Mouse (Mus musculus): ENCODE data around the gene Thoc3. TPM values are rescaled to one million over a fixed set of nuclear protein-coding genes. Genes with fewer than 3 reads are reported as not detected.

Thoc3 gene
- polyA plus RNA-seq, 1 experiment: 21.0 TPM

GRCm38 (mm10) chr13:54475702-54476101 lies 7.1 kb upstream of the Thoc3 start:
- DNase-seq (ENCODE audit: low read depth in 1 of 2, low spot score in 2 of 2): peak; percentile 53 to 59
- H3K4me3 ChIP-seq (ENCODE audit: extremely low read depth, insufficient read depth, insufficient read length): no peak overlapping the region
- no peak overlapping the region for H3K27ac ChIP-seq (ENCODE audit: insufficient read depth, low read length)
- no peaks in the 10 kb centered on the region; the same call in 1 of the 2 replicates for H3K4me1 ChIP-seq (ENCODE audit: control insufficient read depth, insufficient read depth, insufficient read length)
- 16% methylated on average over 5 of the region's 5 CpGs for WGBS
- no peak for TF ChIP-seq POLR2A (IDR thresholded peaks at IDR 0.05; ENCODE audit: low read depth, low read length)
- TF ChIP-seq CTCF (IDR thresholded peaks at IDR 0.05; ENCODE audit: extremely low read depth, insufficient read depth, insufficient read length, insufficient replicate concordance): no peak
- no peaks in the 10 kb centered on the region for H3K27me3 ChIP-seq (ENCODE audit: control insufficient read depth, insufficient read depth, low read length)
- H3K36me3 ChIP-seq (ENCODE audit: control insufficient read depth, insufficient read depth, low read length): no peaks in the 10 kb centered on the region

- no peak overlapping the region for H3K4me3 ChIP-seq (ENCODE audit: extremely low read depth, insufficient read depth, insufficient read length)
- H3K27ac ChIP-seq (ENCODE audit: insufficient read depth, low read length): no peak overlapping the region
- H3K27me3 ChIP-seq (ENCODE audit: control insufficient read depth, insufficient read depth, low read length): no peaks in the 10 kb centered on the region
- H3K36me3 ChIP-seq (ENCODE audit: control insufficient read depth, insufficient read depth, low read length): no peaks in the 10 kb centered on the region
- no peaks in the 10 kb centered on the region; the same call in 1 of the 2 replicates for H3K4me1 ChIP-seq (ENCODE audit: control insufficient read depth, insufficient read depth, insufficient read length)
- DNase-seq (ENCODE audit: low read depth in 1 of 2, low spot score in 2 of 2): no peak
- TF ChIP-seq CTCF (IDR thresholded peaks at IDR 0.05; ENCODE audit: extremely low read depth, insufficient read depth, insufficient read length, insufficient replicate concordance): no peak
- no peak for TF ChIP-seq POLR2A (IDR thresholded peaks at IDR 0.05; ENCODE audit: low read depth, low read length)
- 84% methylated on average over 2 of the region's 2 CpGs for WGBS
Measured at GRCm38 (mm10) chr13:54474996-54475395, 6.3 kb upstream of the Thoc3 start.

GRCm38 (mm10) chr13:54471967-54472366 lies 3.3 kb upstream of the Thoc3 start:
- Histone ChIP-seq H3K4me1 (ENCODE audit: control insufficient read depth, insufficient read depth, insufficient read length) (peaks cover 4% of the 10 kb centered on the region; the same call in 1 of the 2 replicates), H3K27me3 (ENCODE audit: control insufficient read depth, insufficient read depth, low read length) (no peaks in the 10 kb centered on the region), H3K4me3 (ENCODE audit: extremely low read depth, insufficient read depth, insufficient read length) (no peak overlapping the region), H3K27ac (ENCODE audit: insufficient read depth, low read length) (no peak overlapping the region), H3K36me3 (ENCODE audit: control insufficient read depth, insufficient read depth, low read length) (no peaks in the 10 kb centered on the region)
- WGBS: 83% methylated on average over 4 of the region's 4 CpGs
- DNase-seq (ENCODE audit: low read depth in 1 of 2, low spot score in 2 of 2): no peak
- no peak for TF ChIP-seq CTCF (IDR thresholded peaks at IDR 0.05; ENCODE audit: extremely low read depth, insufficient read depth, insufficient read length, insufficient replicate concordance)
- TF ChIP-seq POLR2A (IDR thresholded peaks at IDR 0.05; ENCODE audit: low read depth, low read length): no peak

- H3K27me3 ChIP-seq (ENCODE audit: control insufficient read depth, insufficient read depth, low read length): no peaks in the 10 kb centered on the region
- H3K4me3 ChIP-seq (ENCODE audit: extremely low read depth, insufficient read depth, insufficient read length): peak overlapping the region; percentile 97
- H3K36me3 ChIP-seq (ENCODE audit: control insufficient read depth, insufficient read depth, low read length): peaks cover 8% of the 10 kb centered on the region
- H3K4me1 ChIP-seq (ENCODE audit: control insufficient read depth, insufficient read depth, insufficient read length): peaks cover 4% of the 10 kb centered on the region; the same call in 1 of the 2 replicates
- no peak overlapping the region for H3K27ac ChIP-seq (ENCODE audit: insufficient read depth, low read length)
- no peak for DNase-seq (ENCODE audit: low read depth in 1 of 2, low spot score in 2 of 2)
- 16% methylated on average over 4 of the region's 4 CpGs for WGBS
- no peak for TF ChIP-seq POLR2A (IDR thresholded peaks at IDR 0.05; ENCODE audit: low read depth, low read length)
- TF ChIP-seq CTCF (IDR thresholded peaks at IDR 0.05; ENCODE audit: extremely low read depth, insufficient read depth, insufficient read length, insufficient replicate concordance): no peak
Measured at GRCm38 (mm10) chr13:54469012-54469354, 334 bp upstream of the Thoc3 start.

- Histone ChIP-seq H3K27me3 (ENCODE audit: control insufficient read depth, insufficient read depth, low read length) (no peaks in the 10 kb centered on the region), H3K4me1 (ENCODE audit: control insufficient read depth, insufficient read depth, insufficient read length) (no peaks in the 10 kb centered on the region), H3K36me3 (ENCODE audit: control insufficient read depth, insufficient read depth, low read length) (peaks cover 41% of the 10 kb centered on the region), H3K27ac (ENCODE audit: insufficient read depth, low read length) (no peak overlapping the region), H3K4me3 (ENCODE audit: extremely low read depth, insufficient read depth, insufficient read length) (no peak overlapping the region)
- TF ChIP-seq CTCF (IDR thresholded peaks at IDR 0.05; ENCODE audit: extremely low read depth, insufficient read depth, insufficient read length, insufficient replicate concordance) (no peak), POLR2A (IDR thresholded peaks at IDR 0.05; ENCODE audit: low read depth, low read length) (no peak)
- no peak for DNase-seq (ENCODE audit: low read depth in 1 of 2, low spot score in 2 of 2)
- WGBS: 79% methylated on average over 4 of the region's 4 CpGs
Measured at GRCm38 (mm10) chr13:54459282-54459681, 9.4 kb downstream of the Thoc3 start.

- Histone ChIP-seq H3K27me3 (ENCODE audit: control insufficient read depth, insufficient read depth, low read length) (no peaks in the 10 kb centered on the region), H3K27ac (ENCODE audit: insufficient read depth, low read length) (no peak overlapping the region), H3K4me1 (ENCODE audit: control insufficient read depth, insufficient read depth, insufficient read length) (no peaks in the 10 kb centered on the region), H3K4me3 (ENCODE audit: extremely low read depth, insufficient read depth, insufficient read length) (no peak overlapping the region), H3K36me3 (ENCODE audit: control insufficient read depth, insufficient read depth, low read length) (peaks cover 25% of the 10 kb centered on the region)
- 68% methylated on average over 2 of the region's 2 CpGs for WGBS
- TF ChIP-seq CTCF (IDR thresholded peaks at IDR 0.05; ENCODE audit: extremely low read depth, insufficient read depth, insufficient read length, insufficient replicate concordance) (peak; percentile 53; the same call in 1 of the 2 replicates), POLR2A (IDR thresholded peaks at IDR 0.05; ENCODE audit: low read depth, low read length) (no peak)
- peak; percentile 15 to 34 for DNase-seq (ENCODE audit: low read depth in 1 of 2, low spot score in 2 of 2)
Measured at GRCm38 (mm10) chr13:54457062-54457461, 11.6 kb downstream of the Thoc3 start.

- no peak overlapping the region for H3K4me3 ChIP-seq (ENCODE audit: extremely low read depth, insufficient read depth, insufficient read length)
- WGBS: 9% methylated on average over 15 of the region's 15 CpGs
- no peak overlapping the region for H3K27ac ChIP-seq (ENCODE audit: insufficient read depth, low read length)
- H3K27me3 ChIP-seq (ENCODE audit: control insufficient read depth, insufficient read depth, low read length): no peaks in the 10 kb centered on the region
- H3K36me3 ChIP-seq (ENCODE audit: control insufficient read depth, insufficient read depth, low read length): no peaks in the 10 kb centered on the region
- DNase-seq (ENCODE audit: low read depth in 1 of 2, low spot score in 2 of 2): no peak
- TF ChIP-seq CTCF (IDR thresholded peaks at IDR 0.05; ENCODE audit: extremely low read depth, insufficient read depth, insufficient read length, insufficient replicate concordance) (peak; percentile 17; the same call in 1 of the 2 replicates), POLR2A (IDR thresholded peaks at IDR 0.05; ENCODE audit: low read depth, low read length) (no peak)
- H3K4me1 ChIP-seq (ENCODE audit: control insufficient read depth, insufficient read depth, insufficient read length): no peaks in the 10 kb centered on the region
Measured at GRCm38 (mm10) chr13:54447496-54448224, 21.0 kb downstream of the Thoc3 start.
